Mouse (Mus musculus): ENCODE data around the gene Crebzf.

Crebzf gene

GRCm38 (mm10) chr7:90442518-90443080, at the start of gene Crebzf:
Gene Crebzf (plus strand): TSS chr7:90442729.
- CTCF ChIA-PET: no interaction called here
- POLR2A ChIA-PET: interaction anchor here (0.6 to 3.5 kb wide), 16 partner anchors 8 to 419 kb away, joined by 3 to 33 read pairs (median 6); partner anchors contain the start of genes Ccdc89 (in 3 of the 4), Tmem126a (in 2 of the 4), Dlg2 (in 1 of the 4) and Tmem126b (in 1 of the 4)

GRCm38 (mm10) chr7:90395073-90395472, 47.5 kb upstream of the Crebzf start:
- POLR2A ChIA-PET: no interaction called here
- CTCF ChIA-PET: interaction anchor here in 1 of 4 experiments (0.6 kb wide), 1 partner anchor 524 kb away, joined by 5 read pairs; no protein-coding TSS in a partner anchor

- ChIA-PET CTCF (no interaction called here), POLR2A (interaction anchor here in 1 of 4 experiments (0.6 kb wide), 1 partner anchor 61 kb away, joined by 3 read pairs; no protein-coding TSS in a partner anchor)
Measured at GRCm38 (mm10) chr7:90395928-90396327, 46.6 kb upstream of the Crebzf start.

- ChIA-PET POLR2A (interaction anchor here in 1 of 4 experiments (0.6 kb wide), 1 partner anchor 190 kb away, joined by 5 read pairs; no protein-coding TSS in a partner anchor), CTCF (interaction anchor here in 2 of 4 experiments (0.8 to 1.6 kb wide), 6 partner anchors 9 to 932 kb away, joined by 3 to 9 read pairs (median 4); partner anchors contain the start of gene Sytl2 (in 1 of the 2))
Measured at GRCm38 (mm10) chr7:90409934-90410333, 32.6 kb upstream of the Crebzf start.

- ChIA-PET POLR2A (interaction anchor here (0.5 to 3.2 kb wide), 13 partner anchors 12 to 908 kb away, joined by 3 to 24 read pairs (median 4); partner anchors contain the start of genes Crebzf (in 1 of the 4), Eed (in 1 of the 4), Hikeshi (in 1 of the 4) and Tmem126a (in 1 of the 4)), CTCF (interaction anchor here in 2 of 4 experiments (0.7 to 1.9 kb wide), 3 partner anchors 17 to 1006 kb away, joined by 3 to 9 read pairs (median 4); no protein-coding TSS in a partner anchor)
Measured at GRCm38 (mm10) chr7:90426020-90427001, 16.2 kb upstream of the Crebzf start, which contains the start of gene Ccdc89. Gene Ccdc89 (plus strand): TSS chr7:90426577.

GRCm38 (mm10) chr7:90427006-90427405, 15.5 kb upstream of the Crebzf start:
- CTCF ChIA-PET: interaction anchor here in 2 of 4 experiments (0.7 to 1.9 kb wide), 3 partner anchors 17 to 1005 kb away, joined by 3 to 9 read pairs (median 4); no protein-coding TSS in a partner anchor
- POLR2A ChIA-PET: interaction anchor here (0.6 to 3.2 kb wide), 12 partner anchors 11 to 486 kb away, joined by 3 to 24 read pairs (median 4); partner anchors contain the start of genes Crebzf (in 1 of the 4), Eed (in 1 of the 4), Hikeshi (in 1 of the 4) and Tmem126a (in 1 of the 4)

GRCm38 (mm10) chr7:90432221-90432620, 10.3 kb upstream of the Crebzf start:
- POLR2A ChIA-PET: no interaction called here

GRCm38 (mm10) chr7:90440044-90440443, 2.5 kb upstream of the Crebzf start:
- ChIA-PET CTCF (interaction anchor here in 1 of 4 experiments (0.5 kb wide), 1 partner anchor 1104 kb away, joined by 3 read pairs; no protein-coding TSS in a partner anchor), POLR2A (interaction anchor here in 2 of 4 experiments (0.7 to 1.4 kb wide), 4 partner anchors 11 to 17 kb away, joined by 3 to 4 read pairs (median 3); partner anchors contain the start of gene Tmem126a (in 2 of the 2))

More at GRCm38 (mm10) chr7:90432221-90432620, 10.3 kb upstream of the Crebzf start:
- CTCF ChIA-PET: no interaction called here

- ChIA-PET CTCF (no interaction called here), POLR2A (interaction anchor here (0.6 to 3.5 kb wide), 11 partner anchors 9 to 419 kb away, joined by 3 to 33 read pairs (median 4); partner anchors contain the start of genes Ccdc89 (in 3 of the 4), Dlg2 (in 1 of the 4) and Tmem126b (in 1 of the 4))
Measured at GRCm38 (mm10) chr7:90442070-90442469, 459 bp upstream of the Crebzf start.

- ChIA-PET POLR2A (interaction anchor here in 3 of 4 experiments (0.6 to 3.5 kb wide), 19 partner anchors 7 to 551 kb away, joined by 3 to 33 read pairs (median 5); partner anchors contain the start of genes Tmem126a (in 3 of the 3), Tmem126b (in 2 of the 3), Ccdc89 (in 1 of the 3) and Dlg2 (in 1 of the 3)), CTCF (interaction anchor here in 1 of 4 experiments (1.4 kb wide), 1 partner anchor 13 kb away, joined by 3 read pairs; the partner anchor contains the start of gene Tmem126a)
Measured at GRCm38 (mm10) chr7:90443101-90444091, 867 bp downstream of the Crebzf start.

- CTCF ChIA-PET: interaction anchor here in 1 of 4 experiments (1.4 kb wide), 1 partner anchor 13 kb away, joined by 3 read pairs; the partner anchor contains the start of gene Tmem126a
- POLR2A ChIA-PET: interaction anchor here in 3 of 4 experiments (0.6 to 3.5 kb wide), 16 partner anchors 9 to 552 kb away, joined by 3 to 33 read pairs (median 4); partner anchors contain the start of genes Tmem126a (in 3 of the 3), Tmem126b (in 2 of the 3), Ccdc89 (in 1 of the 3) and Dlg2 (in 1 of the 3)
Measured at GRCm38 (mm10) chr7:90444206-90444605, 1.7 kb downstream of the Crebzf start.

GRCm38 (mm10) chr7:90456149-90456844, 13.8 kb downstream of the Crebzf start:
- CTCF ChIA-PET: interaction anchor here in 1 of 4 experiments (0.6 kb wide), 1 partner anchor 12 kb away, joined by 3 read pairs; no protein-coding TSS in a partner anchor
- POLR2A ChIA-PET: interaction anchor here in 3 of 4 experiments (0.6 to 3.2 kb wide), 26 partner anchors 8 to 520 kb away, joined by 3 to 19 read pairs (median 4); partner anchors contain the start of genes Hikeshi (in 2 of the 3), Tmem126b (in 2 of the 3), Ccdc89 (in 1 of the 3) and Crebzf (in 1 of the 3)

- CTCF ChIA-PET: interaction anchor here in 1 of 4 experiments (0.6 kb wide), 1 partner anchor 13 kb away, joined by 3 read pairs; no protein-coding TSS in a partner anchor
- POLR2A ChIA-PET: interaction anchor here in 3 of 4 experiments (0.6 to 3.2 kb wide), 27 partner anchors 8 to 521 kb away, joined by 3 to 19 read pairs (median 3); partner anchors contain the start of genes Hikeshi (in 2 of the 3), Tmem126b (in 2 of the 3), Ccdc89 (in 1 of the 3) and Crebzf (in 1 of the 3)
Measured at GRCm38 (mm10) chr7:90456845-90457468, 14.4 kb downstream of the Crebzf start, which contains the start of gene Tmem126a. Gene Tmem126a (minus strand): TSS chr7:90457229.

- POLR2A ChIA-PET: interaction anchor here in 3 of 4 experiments (0.6 to 3.2 kb wide), 16 partner anchors 10 to 516 kb away, joined by 3 to 19 read pairs (median 4); partner anchors contain the start of genes Tmem126b (in 2 of the 3), Ccdc89 (in 1 of the 3), Crebzf (in 1 of the 3) and Eed (in 1 of the 3)
Measured at GRCm38 (mm10) chr7:90457517-90457916, 15.0 kb downstream of the Crebzf start.

GRCm38 (mm10) chr7:90460330-90460729, 17.8 kb downstream of the Crebzf start:
- POLR2A ChIA-PET: interaction anchor here in 3 of 4 experiments (0.6 to 3.2 kb wide), 14 partner anchors 8 to 869 kb away, joined by 3 to 19 read pairs (median 6); partner anchors contain the start of genes Tmem126b (in 3 of the 3), Ccdc89 (in 1 of the 3), Crebzf (in 1 of the 3) and Dlg2 (in 1 of the 3)
- CTCF ChIA-PET: interaction anchor here (0.6 to 1.1 kb wide), 6 partner anchors 9 to 636 kb away, joined by 3 to 5 read pairs (median 4); partner anchors contain the start of gene Tmem126b (in 1 of the 4)

More at GRCm38 (mm10) chr7:90457517-90457916, 15.0 kb downstream of the Crebzf start:
- CTCF ChIA-PET: no interaction called here

Measured in embryonic stem cell, embryonic (primary cell).